Mouse (Mus musculus): ENCODE measurements at regions not wholly inside any gene's neighbourhood (a gene's known extent, or its start where the extent isn't known, plus 50 kb on each side); places are given as distances from the start of the nearest gene placed in this dataset.
A peak's percentile ranks its signal among the peaks of the same experiment; 100 is the strongest.

GRCm38 (mm10) chr15:59154407-59155288 is 265.6 kb downstream of the Gm49356 start:
- 12% methylated on average over 6 of the region's 6 CpGs for WGBS
- Histone ChIP-seq H3K36me3 (no peaks in the 10 kb centered on the region), H3K4me1 (peaks cover 22% of the 10 kb centered on the region), H3K4me3 (no peak overlapping the region), H3K27ac (replicated peaks) (peak overlapping the region; percentile 55), H3K9me3 (no peaks in the 10 kb centered on the region), H3K4me2 (replicated peaks) (no peak overlapping the region), H3K27me3 (no peaks in the 10 kb centered on the region), H3K9ac (replicated peaks) (no peak overlapping the region)
- ATAC-seq (replicated peaks): peak; percentile 88

GRCm38 (mm10) chr15:59155289-59155623 is 266.2 kb downstream of the Gm49356 start:
- peaks cover 22% of the 10 kb centered on the region for H3K4me1 ChIP-seq
- H3K9ac ChIP-seq (replicated peaks): no peak overlapping the region
- no peaks in the 10 kb centered on the region for H3K9me3 ChIP-seq
- no peak overlapping the region for H3K4me2 ChIP-seq (replicated peaks)
- no peaks in the 10 kb centered on the region for H3K27me3 ChIP-seq
- H3K27ac ChIP-seq (replicated peaks): peak overlapping the region; percentile 55
- no peak overlapping the region for H3K4me3 ChIP-seq
- peak; percentile 12; the same call in 1 of the 2 replicates for ATAC-seq (replicated peaks)
- H3K36me3 ChIP-seq: no peaks in the 10 kb centered on the region

- Histone ChIP-seq H3K9ac (replicated peaks) (no peak overlapping the region), H3K4me3 (no peak overlapping the region), H3K4me2 (replicated peaks) (no peak overlapping the region), H3K36me3 (no peaks in the 10 kb centered on the region), H3K27ac (replicated peaks) (no peak overlapping the region), H3K9me3 (no peaks in the 10 kb centered on the region), H3K4me1 (peaks cover 22% of the 10 kb centered on the region), H3K27me3 (no peaks in the 10 kb centered on the region)
- ATAC-seq (replicated peaks): no peak
- WGBS: 95% methylated on average over 7 of the region's 7 CpGs
Observed at GRCm38 (mm10) chr15:59156328-59156727, 267.2 kb downstream of the Gm49356 start.

GRCm38 (mm10) chr15:59158760-59159159 is 269.7 kb downstream of the Gm49356 start:
- no peak overlapping the region for H3K27ac ChIP-seq (replicated peaks)
- H3K4me3 ChIP-seq: no peak overlapping the region
- H3K27me3 ChIP-seq: no peaks in the 10 kb centered on the region
- no peak overlapping the region for H3K9ac ChIP-seq (replicated peaks)
- no peaks in the 10 kb centered on the region for H3K9me3 ChIP-seq
- H3K4me1 ChIP-seq: peaks cover 16% of the 10 kb centered on the region
- 93% methylated on average over 4 of the region's 4 CpGs for WGBS
- no peak for ATAC-seq (replicated peaks)
- H3K36me3 ChIP-seq: no peaks in the 10 kb centered on the region
- no peak overlapping the region for H3K4me2 ChIP-seq (replicated peaks)

- H3K36me3 ChIP-seq: no peaks in the 10 kb centered on the region
- WGBS: 92% methylated on average over 16 of the region's 17 CpGs
- H3K4me1 ChIP-seq: no peaks in the 10 kb centered on the region
- no peaks in the 10 kb centered on the region for H3K27me3 ChIP-seq
- H3K4me3 ChIP-seq: no peak overlapping the region
- no peaks in the 10 kb centered on the region for H3K9me3 ChIP-seq
- H3K9ac ChIP-seq (replicated peaks): no peak overlapping the region
- H3K4me2 ChIP-seq (replicated peaks): no peak overlapping the region
- H3K27ac ChIP-seq (replicated peaks): no peak overlapping the region
- ATAC-seq (replicated peaks): no peak
Observed at GRCm38 (mm10) chr15:59160931-59161920, 272.1 kb downstream of the Gm49356 start.

GRCm38 (mm10) chr15:59167937-59168659 is 279.0 kb downstream of the Gm49356 start:
- ATAC-seq (replicated peaks): no peak
- H3K9me3 ChIP-seq: no peaks in the 10 kb centered on the region
- WGBS: 82% methylated on average over 8 of the region's 8 CpGs
- H3K27me3 ChIP-seq: no peaks in the 10 kb centered on the region
- no peak overlapping the region for H3K4me3 ChIP-seq
- no peak overlapping the region for H3K9ac ChIP-seq (replicated peaks)
- H3K4me2 ChIP-seq (replicated peaks): no peak overlapping the region
- H3K27ac ChIP-seq (replicated peaks): no peak overlapping the region
- no peaks in the 10 kb centered on the region for H3K4me1 ChIP-seq
- no peaks in the 10 kb centered on the region for H3K36me3 ChIP-seq

- no peak overlapping the region for H3K4me3 ChIP-seq
- H3K36me3 ChIP-seq: no peaks in the 10 kb centered on the region
- no peaks in the 10 kb centered on the region for H3K27me3 ChIP-seq
- 53% methylated on average over 4 of the region's 4 CpGs for WGBS
- ATAC-seq (replicated peaks): no peak
- no peak overlapping the region for H3K9ac ChIP-seq (replicated peaks)
- H3K4me1 ChIP-seq: peaks cover under 1% of the 10 kb centered on the region
- H3K27ac ChIP-seq (replicated peaks): no peak overlapping the region
- H3K4me2 ChIP-seq (replicated peaks): no peak overlapping the region
- no peaks in the 10 kb centered on the region for H3K9me3 ChIP-seq
Observed at GRCm38 (mm10) chr15:59168660-59169170, 279.6 kb downstream of the Gm49356 start.

- no peak for ATAC-seq (replicated peaks)
- WGBS: 90% methylated on average over 12 of the region's 12 CpGs
- H3K9ac ChIP-seq (replicated peaks): no peak overlapping the region
- H3K36me3 ChIP-seq: no peaks in the 10 kb centered on the region
- H3K27me3 ChIP-seq: no peaks in the 10 kb centered on the region
- peaks cover 6% of the 10 kb centered on the region for H3K4me1 ChIP-seq
- no peaks in the 10 kb centered on the region for H3K9me3 ChIP-seq
- H3K4me3 ChIP-seq: no peak overlapping the region
- no peak overlapping the region for H3K4me2 ChIP-seq (replicated peaks)
- H3K27ac ChIP-seq (replicated peaks): no peak overlapping the region
Observed at GRCm38 (mm10) chr15:59169237-59169797, 280.2 kb downstream of the Gm49356 start.

GRCm38 (mm10) chr15:59169831-59170230 is 280.7 kb downstream of the Gm49356 start:
- no peak for ATAC-seq (replicated peaks)
- peaks cover 11% of the 10 kb centered on the region for H3K4me1 ChIP-seq
- no peak overlapping the region for H3K4me2 ChIP-seq (replicated peaks)
- no peak overlapping the region for H3K27ac ChIP-seq (replicated peaks)
- no peak overlapping the region for H3K9ac ChIP-seq (replicated peaks)
- no peaks in the 10 kb centered on the region for H3K36me3 ChIP-seq
- WGBS: 95% methylated on average over 3 of the region's 3 CpGs
- H3K9me3 ChIP-seq: no peaks in the 10 kb centered on the region
- no peak overlapping the region for H3K4me3 ChIP-seq
- no peaks in the 10 kb centered on the region for H3K27me3 ChIP-seq

GRCm38 (mm10) chr15:59171120-59171519 is 282.0 kb downstream of the Gm49356 start:
- WGBS: 34% methylated on average over 6 of the region's 6 CpGs

GRCm38 (mm10) chr15:59173452-59174245 is 284.6 kb downstream of the Gm49356 start:
- ATAC-seq (replicated peaks): peak; percentile 64
- peak overlapping the region; percentile 82 for H3K27ac ChIP-seq (replicated peaks)
- 69% methylated on average over 21 of the region's 21 CpGs for WGBS
- H3K4me1 ChIP-seq: peaks cover 12% of the 10 kb centered on the region
- no peaks in the 10 kb centered on the region for H3K36me3 ChIP-seq
- no peaks in the 10 kb centered on the region for H3K27me3 ChIP-seq
- H3K4me2 ChIP-seq (replicated peaks): no peak overlapping the region
- H3K4me3 ChIP-seq: no peak overlapping the region
- no peaks in the 10 kb centered on the region for H3K9me3 ChIP-seq
- H3K9ac ChIP-seq (replicated peaks): no peak overlapping the region

More at GRCm38 (mm10) chr15:59171120-59171519, 282.0 kb downstream of the Gm49356 start:
- Histone ChIP-seq H3K4me3 (no peak overlapping the region), H3K36me3 (no peaks in the 10 kb centered on the region), H3K9ac (replicated peaks) (no peak overlapping the region), H3K4me1 (peaks cover 12% of the 10 kb centered on the region), H3K9me3 (no peaks in the 10 kb centered on the region), H3K4me2 (replicated peaks) (no peak overlapping the region), H3K27me3 (no peaks in the 10 kb centered on the region), H3K27ac (replicated peaks) (no peak overlapping the region)
- ATAC-seq (replicated peaks): no peak

Measured in forebrain, embryonic 15.5 days (tissue).